Comparison of ENCODE assay signal across 12 mouse cellular contexts in genomic region chr11:88574575-88575360, GRCm38 (mm10).
A peak's percentile ranks its signal among the peaks of the same experiment; 100 is the strongest.
DNase-seq lines count a peak whose midpoint lies in the region; ATAC-seq and TF ChIP-seq lines count a peak whose summit lies in the region.
"Had no signal": no experiment of that assay in that cellular context is flagged by ENCODE, and none has a peak within 500 bp of the region (broad histone marks: within the 10 kb centered on the region; RNA-seq: fewer than 3 reads in every experiment).

No protein-coding gene starts in this region.

- no peaks in the 10 kb centered on the region for H3K27me3 ChIP-seq in hindbrain, embryonic 13.5 days
- no peaks in the 10 kb centered on the region for H3K27me3 ChIP-seq in hindbrain, embryonic 11.5 days (ENCODE audit: control insufficient read depth, insufficient read depth, low read length)
- H3K27me3 ChIP-seq in heart, embryonic 14.5 days (ENCODE audit: control insufficient read depth, insufficient read depth, low read length), result no peaks in the 10 kb centered on the region
- H3K27me3 ChIP-seq in intestine, postnatal 0 days (replicated peaks; ENCODE audit: control insufficient read depth, insufficient read depth, low read length), result no peaks in the 10 kb centered on the region
- H3K27me3 ChIP-seq: megakaryocyte, embryonic 14.5 days had no signal

- 51% methylated on average over 4 of the region's 4 CpGs for WGBS in hindbrain, embryonic 13.5 days
- 76% methylated on average over 4 of the region's 4 CpGs for WGBS in hindbrain, embryonic 11.5 days
- 56% methylated on average over 4 of the region's 4 CpGs for WGBS in heart, embryonic 14.5 days
- 75% methylated on average over 4 of the region's 4 CpGs for WGBS in intestine, postnatal 0 days

- peak overlapping the region; percentile 72 for H3K27ac ChIP-seq in hindbrain, embryonic 13.5 days
- no peak overlapping the region for H3K27ac ChIP-seq in hindbrain, embryonic 11.5 days (ENCODE audit: low read depth, low read length)
- peak overlapping the region; percentile 41 to 82 for H3K27ac ChIP-seq in heart, embryonic 14.5 days (replicated peaks in 1 of 2; ENCODE audit: control insufficient read depth in 1 of 2, insufficient read depth in 1 of 2, low read depth in 2 of 2, low read length in 2 of 2)
- H3K27ac ChIP-seq in intestine, postnatal 0 days (ENCODE audit: low read depth, low read length), result no peak overlapping the region

- no peaks in the 10 kb centered on the region for H3K36me3 ChIP-seq in hindbrain, embryonic 13.5 days
- H3K36me3 ChIP-seq in hindbrain, embryonic 11.5 days (ENCODE audit: control insufficient read depth, insufficient read depth, low read length), result no peaks in the 10 kb centered on the region
- no peaks in the 10 kb centered on the region for H3K36me3 ChIP-seq in heart, embryonic 14.5 days (ENCODE audit: control insufficient read depth, insufficient read depth, low read length)
- no peaks in the 10 kb centered on the region for H3K36me3 ChIP-seq in intestine, postnatal 0 days (ENCODE audit: control insufficient read depth, insufficient read depth)

- no peak overlapping the region for H3K4me3 ChIP-seq in hindbrain, embryonic 13.5 days
- no peak overlapping the region for H3K4me3 ChIP-seq in hindbrain, embryonic 11.5 days (ENCODE audit: low read depth, low read length)
- no peak overlapping the region for H3K4me3 ChIP-seq in heart, embryonic 14.5 days (ENCODE audit: control insufficient read depth in 1 of 2, insufficient read depth in 1 of 2, low read depth in 1 of 2, low read length in 2 of 2)
- H3K4me3 ChIP-seq in intestine, postnatal 0 days (ENCODE audit: low read depth, low read length), result no peak overlapping the region

- H3K4me1 ChIP-seq in hindbrain, embryonic 13.5 days (replicated peaks), result peaks cover 99% of the 10 kb centered on the region
- H3K4me1 ChIP-seq in hindbrain, embryonic 11.5 days (replicated peaks; ENCODE audit: control insufficient read depth, insufficient read depth, low read length), result peaks cover 16% of the 10 kb centered on the region; the same call in 1 of the 2 replicates
- peaks cover 44 to 83% of the 10 kb centered on the region in 2 experiments for H3K4me1 ChIP-seq in heart, embryonic 14.5 days (ENCODE audit: control insufficient read depth in 2 of 2, insufficient read depth in 2 of 2, low read length in 2 of 2)
- H3K4me1 ChIP-seq in intestine, postnatal 0 days (replicated peaks; ENCODE audit: control insufficient read depth, insufficient read depth, low read length), result no peaks in the 10 kb centered on the region

- H3K9ac ChIP-seq in hindbrain, embryonic 13.5 days, result no peak overlapping the region
- no peak overlapping the region for H3K9ac ChIP-seq in hindbrain, embryonic 11.5 days (ENCODE audit: low read depth, low read length)
- no peak overlapping the region; the same call in 1 of the 2 replicates for H3K9ac ChIP-seq in heart, embryonic 14.5 days (ENCODE audit: low read length)
- H3K9ac ChIP-seq in intestine, postnatal 0 days (ENCODE audit: low read depth, low read length), result no peak overlapping the region

- no peak for ATAC-seq in hindbrain, embryonic 13.5 days (ENCODE audit: low FRiP score)
- ATAC-seq in hindbrain, embryonic 11.5 days (ENCODE audit: low FRiP score), result no peak
- ATAC-seq in heart, embryonic 14.5 days (ENCODE audit: insufficient number of reproducible peaks, insufficient read depth, low FRiP score, low read depth), result no peak
- no peak for ATAC-seq in intestine, postnatal 0 days
- ATAC-seq: activated CD4-positive, CD25-positive, alpha-beta regulatory T cell, adult 4 months had no signal

- DNase-seq in hindbrain, embryonic 11.5 days (ENCODE audit: low spot score), result no peak
- DNase-seq in brain, adult 2 months (ENCODE audit: low read depth, low spot score), result peak; percentile 76
- peak; percentile 68 to 79 for DNase-seq in kidney, postnatal 36 days
- no peak for DNase-seq in thymus, adult 18-20 months
- DNase-seq in layer of hippocampus, adult 8-10 months (ENCODE audit: low spot score in 2 of 2), result no peak
- DNase-seq: cerebellum, adult 11-12 months; right cerebral cortex, adult 18-20 months had no signal

- H3K4me2 ChIP-seq in hindbrain, embryonic 13.5 days, result no peak overlapping the region
- no peak overlapping the region for H3K4me2 ChIP-seq in hindbrain, embryonic 11.5 days (replicated peaks; ENCODE audit: low read depth, low read length)
- 0 out of 2 replicates have a peak overlapping the region, but pooled peaks have one; percentile 21 for H3K4me2 ChIP-seq in heart, embryonic 14.5 days (ENCODE audit: low read length)
- H3K4me2 ChIP-seq in intestine, postnatal 0 days (replicated peaks; ENCODE audit: low read depth), result no peak overlapping the region

- TF ChIP-seq CTCF in intestine, postnatal 0 days (IDR thresholded peaks at IDR 0.05; ENCODE audit: low read depth), result no peak

- no peaks in the 10 kb centered on the region for H3K9me3 ChIP-seq in hindbrain, embryonic 13.5 days
- no peaks in the 10 kb centered on the region for H3K9me3 ChIP-seq in hindbrain, embryonic 11.5 days (ENCODE audit: control insufficient read depth, low read length)
- H3K9me3 ChIP-seq in heart, embryonic 14.5 days (ENCODE audit: control insufficient read depth, low read length), result no peaks in the 10 kb centered on the region
- H3K9me3 ChIP-seq in intestine, postnatal 0 days (ENCODE audit: control insufficient read depth), result no peaks in the 10 kb centered on the region
- H3K9me3 ChIP-seq: megakaryocyte, embryonic 14.5 days had no signal

Comparison
In these comparisons a context has a peak if more than half of its experiments do, and no peak if none do; other contexts are left out.
1. H3K27ac ChIP-seq: peak in hindbrain, embryonic 13.5 days (single experiment) and heart, embryonic 14.5 days (2 of 2); none in hindbrain, embryonic 11.5 days (single experiment) and intestine, postnatal 0 days (single experiment).
2. DNase-seq: peak in brain, adult 2 months (single experiment) and kidney, postnatal 36 days (2 of 2); none in hindbrain, embryonic 11.5 days (single experiment), thymus, adult 18-20 months (0 of 2) and layer of hippocampus, adult 8-10 months (0 of 2).